Mouse (Mus musculus): ENCODE results near the gene Syde1. TPM values are rescaled to one million over a fixed set of nuclear protein-coding genes. Genes with fewer than 3 reads are reported as not detected.
A peak's percentile ranks its signal among the peaks of the same experiment; 100 is the strongest.
"Not testable (repeated sequence)": the region's sequence is repeated elsewhere in the genome, so short reads cannot be mapped to it uniquely, and the experiment has no call there.

The Syde1 gene
- polyA plus RNA-seq (2012; rRNA removed) = 9.1 and 9.5 TPM in 2 replicates

- peak; percentile 47 for DNase-seq (ENCODE audit: low read depth)
- TF ChIP-seq CTCF (IDR thresholded peaks at IDR 0.05; ENCODE audit: borderline replicate concordance, extremely low read depth, insufficient read depth, insufficient read length) (no peak; the same call in 1 of the 2 replicates), POLR2A (IDR thresholded peaks at IDR 0.05; ENCODE audit: borderline replicate concordance, extremely low read depth, insufficient read depth, insufficient read length, poor library complexity, severe bottlenecking) (0 out of 2 replicates have a peak, but pooled peaks have one; percentile 41)
Measured at GRCm38 (mm10) chr10:78591406-78592328, at the start of gene Syde1. Gene Syde1, minus strand, starts transcription at chr10:78591964.

GRCm38 (mm10) chr10:78632311-78632710 is 40.5 kb upstream of the Syde1 start:
- TF ChIP-seq CTCF (IDR thresholded peaks at IDR 0.05; ENCODE audit: borderline replicate concordance, extremely low read depth, insufficient read depth, insufficient read length) = peak; percentile 78
- TF ChIP-seq POLR2A (IDR thresholded peaks at IDR 0.05; ENCODE audit: borderline replicate concordance, extremely low read depth, insufficient read depth, insufficient read length, poor library complexity, severe bottlenecking) = no peak
- peak; percentile 80 for DNase-seq (ENCODE audit: low read depth)

GRCm38 (mm10) chr10:78630194-78630593 is 38.4 kb upstream of the Syde1 start:
- DNase-seq (ENCODE audit: low read depth) = peak; percentile 67
- TF ChIP-seq POLR2A (IDR thresholded peaks at IDR 0.05; ENCODE audit: borderline replicate concordance, extremely low read depth, insufficient read depth, insufficient read length, poor library complexity, severe bottlenecking) (no peak), CTCF (IDR thresholded peaks at IDR 0.05; ENCODE audit: borderline replicate concordance, extremely low read depth, insufficient read depth, insufficient read length) (no peak)

GRCm38 (mm10) chr10:78623143-78623542 is 31.4 kb upstream of the Syde1 start:
- DNase-seq (ENCODE audit: low read depth) = not testable (repeated sequence)

GRCm38 (mm10) chr10:78617974-78618373 is 26.2 kb upstream of the Syde1 start, which contains the start of gene Olfr1357:
Gene Olfr1357, minus strand, starts transcription at chr10:78618074.
- no peak for TF ChIP-seq CTCF (IDR thresholded peaks at IDR 0.05; ENCODE audit: borderline replicate concordance, extremely low read depth, insufficient read depth, insufficient read length)
- TF ChIP-seq POLR2A (IDR thresholded peaks at IDR 0.05; ENCODE audit: borderline replicate concordance, extremely low read depth, insufficient read depth, insufficient read length, poor library complexity, severe bottlenecking) = no peak
- DNase-seq (ENCODE audit: low read depth) = no peak

GRCm38 (mm10) chr10:78607602-78608001 is 15.8 kb upstream of the Syde1 start:
- TF ChIP-seq CTCF (IDR thresholded peaks at IDR 0.05; ENCODE audit: borderline replicate concordance, extremely low read depth, insufficient read depth, insufficient read length) (no peak), POLR2A (IDR thresholded peaks at IDR 0.05; ENCODE audit: borderline replicate concordance, extremely low read depth, insufficient read depth, insufficient read length, poor library complexity, severe bottlenecking) (no peak)
- no peak for DNase-seq (ENCODE audit: low read depth)

GRCm38 (mm10) chr10:78605080-78605479 is 13.3 kb upstream of the Syde1 start:
- TF ChIP-seq POLR2A (IDR thresholded peaks at IDR 0.05; ENCODE audit: borderline replicate concordance, extremely low read depth, insufficient read depth, insufficient read length, poor library complexity, severe bottlenecking) = no peak
- peak; percentile 47; the same call in 1 of the 2 replicates for TF ChIP-seq CTCF (IDR thresholded peaks at IDR 0.05; ENCODE audit: borderline replicate concordance, extremely low read depth, insufficient read depth, insufficient read length)
- peak; percentile 63 for DNase-seq (ENCODE audit: low read depth)

- no peak for TF ChIP-seq CTCF (IDR thresholded peaks at IDR 0.05; ENCODE audit: borderline replicate concordance, extremely low read depth, insufficient read depth, insufficient read length)
- TF ChIP-seq POLR2A (IDR thresholded peaks at IDR 0.05; ENCODE audit: borderline replicate concordance, extremely low read depth, insufficient read depth, insufficient read length, poor library complexity, severe bottlenecking) = no peak
- no peak for DNase-seq (ENCODE audit: low read depth)
Measured at GRCm38 (mm10) chr10:78599865-78600264, 8.1 kb upstream of the Syde1 start.

GRCm38 (mm10) chr10:78594566-78594965 is 2.8 kb upstream of the Syde1 start:
- no peak for DNase-seq (ENCODE audit: low read depth)
- TF ChIP-seq POLR2A (IDR thresholded peaks at IDR 0.05; ENCODE audit: borderline replicate concordance, extremely low read depth, insufficient read depth, insufficient read length, poor library complexity, severe bottlenecking) (no peak), CTCF (IDR thresholded peaks at IDR 0.05; ENCODE audit: borderline replicate concordance, extremely low read depth, insufficient read depth, insufficient read length) (no peak)

GRCm38 (mm10) chr10:78594157-78594556 is 2.4 kb upstream of the Syde1 start:
- TF ChIP-seq CTCF (IDR thresholded peaks at IDR 0.05; ENCODE audit: borderline replicate concordance, extremely low read depth, insufficient read depth, insufficient read length) = no peak
- no peak for TF ChIP-seq POLR2A (IDR thresholded peaks at IDR 0.05; ENCODE audit: borderline replicate concordance, extremely low read depth, insufficient read depth, insufficient read length, poor library complexity, severe bottlenecking)
- no peak for DNase-seq (ENCODE audit: low read depth)

GRCm38 (mm10) chr10:78593736-78594135 is 2.0 kb upstream of the Syde1 start:
- no peak for TF ChIP-seq POLR2A (IDR thresholded peaks at IDR 0.05; ENCODE audit: borderline replicate concordance, extremely low read depth, insufficient read depth, insufficient read length, poor library complexity, severe bottlenecking)
- no peak for TF ChIP-seq CTCF (IDR thresholded peaks at IDR 0.05; ENCODE audit: borderline replicate concordance, extremely low read depth, insufficient read depth, insufficient read length)
- DNase-seq (ENCODE audit: low read depth) = no peak

GRCm38 (mm10) chr10:78592856-78593379 is 1.2 kb upstream of the Syde1 start:
- DNase-seq (ENCODE audit: low read depth) = no peak
- TF ChIP-seq POLR2A (IDR thresholded peaks at IDR 0.05; ENCODE audit: borderline replicate concordance, extremely low read depth, insufficient read depth, insufficient read length, poor library complexity, severe bottlenecking) (no peak), CTCF (IDR thresholded peaks at IDR 0.05; ENCODE audit: borderline replicate concordance, extremely low read depth, insufficient read depth, insufficient read length) (no peak)

Measured in brain, embryonic 14.5 days (tissue).